Mouse (Mus musculus) liver, embryonic 12.5 days (tissue): Measurements from ENCODE around the gene Pcdh7. TPM values are rescaled to one million over a fixed set of nuclear protein-coding genes. Genes with fewer than 3 reads are reported as not detected.
A peak's percentile ranks its signal among the peaks of the same experiment; 100 is the strongest.

ENCODE experiments used
- ATAC-seq: fragments of 200-750 bp; cut with Nextera tagmentation; 2 replicates; pipeline ENCODE4 v1.8.0; 2017; ENCODE audit warnings: moderate number of reproducible peaks, mild to moderate bottlenecking, moderate library complexity
- H3K27ac ChIP-seq: fragments of 300-500 bp; sonication (generic); 2 replicates; pipeline ENCODE4 v1.5.1; 2016; ENCODE audit warnings: mild to moderate bottlenecking
- H3K27me3 ChIP-seq: fragments of 300-500 bp; sonication (generic); replicated peaks from 2 replicates; pipeline ENCODE4 v1.6.1; 2016; ENCODE audit warnings: mild to moderate bottlenecking, moderate library complexity
- H3K36me3 ChIP-seq: fragments of 300-500 bp; sonication (generic); 2 replicates; pipeline ENCODE4 v1.6.1; 2016; ENCODE audit warnings: mild to moderate bottlenecking, moderate library complexity
- H3K4me1 ChIP-seq: fragments of 300-500 bp; sonication (generic); 2 replicates; pipeline ENCODE4 v1.6.1; 2016
- H3K4me2 ChIP-seq: fragments of 300-500 bp; sonication (generic); 2 replicates; pipeline ENCODE4 v1.6.1; 2016; ENCODE audit warnings: mild to moderate bottlenecking, moderate library complexity
- H3K4me3 ChIP-seq: fragments of 300-500 bp; sonication (generic); 2 replicates; pipeline ENCODE4 v1.5.1; 2016; ENCODE audit warnings: mild to moderate bottlenecking, moderate library complexity
- H3K9ac ChIP-seq: fragments of 300-500 bp; sonication (generic); 2 replicates; pipeline ENCODE4 v1.6.1; 2016; ENCODE audit warnings: mild to moderate bottlenecking, moderate library complexity
- H3K9me3 ChIP-seq: fragments of 300-500 bp; sonication (generic); replicated peaks from 2 replicates; pipeline ENCODE4 v1.6.1; 2016; ENCODE audit warnings: mild to moderate bottlenecking, moderate library complexity
- WGBS: fragments of 180-500 bp; shearing (Covaris S2); methylation state at CpG from one replicate; pipeline ENCODE4 v1.1.7; 2016; ENCODE audit not compliant: insufficient replicate concordance; 5-methylcytosine and 5-hydroxymethylcytosine counted together
- polyA plus RNA-seq: library from polyadenylated mRNA; unstranded; fragments of >200 nt; fragmentation: Nextera tagmentation; extraction: Ambion mirVana; gene quantifications from 2 replicates; pipeline ENCODE4 v1.2.1, GENCODE M21; 2016

The Pcdh7 gene
- polyA plus RNA-seq, 1 experiment from 2014 or later: 2.4 TPM

DNA sequence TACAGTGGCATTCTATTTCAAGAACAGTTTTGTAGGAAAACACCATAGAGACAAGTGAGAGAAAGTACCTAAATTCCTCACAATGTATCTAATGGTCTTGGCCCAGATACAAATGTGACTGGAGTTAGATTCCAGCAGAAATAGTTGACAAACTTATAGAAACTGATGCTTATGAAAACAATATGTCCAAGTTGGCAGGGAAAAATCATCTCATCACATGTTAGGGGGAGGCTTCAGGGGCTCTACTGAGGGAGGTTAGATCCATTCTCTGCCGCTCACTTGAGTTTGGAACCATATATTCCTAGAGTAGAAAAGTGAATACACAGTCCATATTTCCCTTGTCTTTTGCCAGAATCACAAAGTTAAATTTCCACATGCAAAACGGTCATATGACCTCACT, 150.1 kb downstream of the Pcdh7 start:
- WGBS: 70% methylated on average over 2 of the region's 2 CpGs
- peaks cover 3% of the 10 kb centered on the region; the same call in 1 of the 2 replicates for H3K4me1 ChIP-seq
- no peaks in the 10 kb centered on the region for H3K9me3 ChIP-seq
- no peak overlapping the region for H3K9ac ChIP-seq
- H3K4me3 ChIP-seq: no peak overlapping the region
- ATAC-seq: no peak
- H3K27me3 ChIP-seq: no peaks in the 10 kb centered on the region
- H3K27ac ChIP-seq: no peak overlapping the region
- no peaks in the 10 kb centered on the region for H3K36me3 ChIP-seq
- H3K4me2 ChIP-seq: no peak overlapping the region

DNA sequence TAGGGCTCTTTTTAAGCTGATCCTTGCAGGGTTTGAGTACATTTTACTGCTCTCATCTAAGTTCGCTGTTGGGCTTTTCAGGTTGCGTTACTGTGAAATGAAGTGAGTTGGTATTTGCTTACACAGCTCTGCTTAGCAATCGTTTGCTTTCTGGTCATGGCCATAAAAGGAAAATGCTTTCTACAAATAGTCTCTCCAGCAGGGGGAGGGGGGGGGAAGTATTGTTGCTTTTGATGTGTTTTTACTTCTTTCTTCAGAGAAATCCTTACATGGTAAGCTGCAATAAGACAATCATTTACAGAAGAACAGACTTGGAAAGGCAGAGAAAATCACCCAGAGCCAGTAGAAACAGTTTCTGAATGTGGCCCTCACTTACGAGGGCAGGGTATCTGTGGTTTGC, 150.9 kb downstream of the Pcdh7 start:
- Histone ChIP-seq H3K9me3 (no peaks in the 10 kb centered on the region), H3K27me3 (no peaks in the 10 kb centered on the region), H3K27ac (no peak overlapping the region), H3K4me2 (no peak overlapping the region), H3K36me3 (no peaks in the 10 kb centered on the region), H3K9ac (no peak overlapping the region), H3K4me1 (peaks cover 3% of the 10 kb centered on the region; the same call in 1 of the 2 replicates), H3K4me3 (no peak overlapping the region)
- WGBS: 64% methylated on average over 4 of the region's 4 CpGs
- no peak for ATAC-seq

DNA sequence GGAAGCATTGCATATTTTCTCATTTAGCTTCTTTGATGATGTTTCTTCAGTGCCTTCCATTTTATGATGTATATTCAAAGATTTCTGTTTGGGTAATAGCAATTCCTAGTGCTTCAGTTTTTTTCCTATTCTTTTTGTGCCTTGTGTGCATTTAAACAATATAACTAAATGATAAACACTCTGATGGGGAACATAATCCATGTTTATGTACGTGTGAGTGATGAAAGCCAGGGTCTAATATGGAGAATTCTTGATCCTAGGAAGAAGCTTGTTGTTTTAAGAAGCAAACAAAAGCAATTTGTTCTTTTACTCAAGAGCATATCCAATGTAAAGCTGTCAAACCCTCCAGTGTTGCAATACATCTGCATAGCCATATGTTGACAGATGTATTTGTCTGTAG, 153.0 kb downstream of the Pcdh7 start:
- H3K27ac ChIP-seq: no peak overlapping the region
- H3K9me3 ChIP-seq: no peaks in the 10 kb centered on the region
- H3K27me3 ChIP-seq: no peaks in the 10 kb centered on the region
- no peak for ATAC-seq
- 56% methylated on average over 1 of the region's 1 CpGs for WGBS
- H3K4me1 ChIP-seq: peaks cover 3% of the 10 kb centered on the region; the same call in 1 of the 2 replicates
- H3K4me3 ChIP-seq: no peak overlapping the region
- H3K4me2 ChIP-seq: no peak overlapping the region
- H3K36me3 ChIP-seq: no peaks in the 10 kb centered on the region
- no peak overlapping the region for H3K9ac ChIP-seq

DNA sequence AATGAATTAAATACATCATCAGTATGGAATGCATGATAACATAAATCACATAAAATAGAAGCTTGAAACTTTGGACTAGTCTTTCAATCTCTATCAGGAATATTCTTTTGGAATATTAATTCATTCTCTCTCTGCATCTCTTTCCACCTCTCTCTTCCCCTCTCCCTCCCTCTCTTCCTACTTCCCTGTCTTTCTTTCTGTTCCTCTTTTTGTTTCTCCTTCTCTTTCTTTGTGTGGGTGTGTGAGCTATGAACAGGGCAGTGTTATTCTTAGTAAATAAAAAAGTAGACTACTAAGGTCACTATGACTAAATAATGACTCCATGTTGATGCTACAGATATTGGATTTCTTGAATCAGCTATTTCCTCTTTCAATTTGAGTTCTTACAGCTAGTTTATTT, 167.2 kb downstream of the Pcdh7 start:
- Histone ChIP-seq H3K4me3 (no peak overlapping the region), H3K27ac (no peak overlapping the region), H3K36me3 (no peaks in the 10 kb centered on the region), H3K4me2 (no peak overlapping the region), H3K4me1 (no peaks in the 10 kb centered on the region), H3K9me3 (no peaks in the 10 kb centered on the region), H3K27me3 (no peaks in the 10 kb centered on the region), H3K9ac (no peak overlapping the region)
- no peak for ATAC-seq

DNA sequence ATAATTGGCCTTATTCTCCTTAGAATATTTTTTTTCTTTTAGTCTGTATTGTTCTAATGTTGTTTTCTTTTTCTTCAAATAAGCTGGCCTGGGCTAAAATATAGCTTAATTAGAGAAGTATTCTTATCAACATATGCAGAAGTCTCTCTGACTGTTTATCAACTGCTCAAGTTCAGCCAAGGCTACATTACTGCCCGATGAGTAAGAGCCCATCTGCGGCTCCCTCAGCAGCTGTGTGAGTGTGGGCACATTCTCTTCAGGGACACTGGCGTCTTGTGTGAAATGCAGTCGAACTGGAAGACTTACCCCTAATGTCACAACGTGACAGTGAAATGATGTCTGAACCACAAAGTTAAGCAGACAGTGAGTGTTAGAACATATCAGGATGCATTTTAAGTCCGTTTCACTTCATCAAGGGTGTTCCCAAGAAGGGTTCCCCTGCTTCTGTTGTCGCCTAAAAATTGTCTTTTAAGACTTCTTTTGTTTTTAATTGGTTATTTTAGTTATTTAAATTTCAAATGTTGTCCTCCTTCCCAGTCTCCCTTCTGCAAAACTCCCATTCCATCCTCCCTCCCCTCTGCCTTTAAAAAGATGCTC, 181.3 kb downstream of the Pcdh7 start:
- Histone ChIP-seq H3K36me3 (no peaks in the 10 kb centered on the region), H3K27me3 (no peaks in the 10 kb centered on the region), H3K9me3 (no peaks in the 10 kb centered on the region), H3K27ac (no peak overlapping the region), H3K4me3 (no peak overlapping the region), H3K4me2 (peak overlapping the region; percentile 48), H3K4me1 (peaks cover 13% of the 10 kb centered on the region), H3K9ac (no peak overlapping the region)
- ATAC-seq: peak; percentile 95
- 21% methylated on average over 7 of the region's 7 CpGs for WGBS

DNA sequence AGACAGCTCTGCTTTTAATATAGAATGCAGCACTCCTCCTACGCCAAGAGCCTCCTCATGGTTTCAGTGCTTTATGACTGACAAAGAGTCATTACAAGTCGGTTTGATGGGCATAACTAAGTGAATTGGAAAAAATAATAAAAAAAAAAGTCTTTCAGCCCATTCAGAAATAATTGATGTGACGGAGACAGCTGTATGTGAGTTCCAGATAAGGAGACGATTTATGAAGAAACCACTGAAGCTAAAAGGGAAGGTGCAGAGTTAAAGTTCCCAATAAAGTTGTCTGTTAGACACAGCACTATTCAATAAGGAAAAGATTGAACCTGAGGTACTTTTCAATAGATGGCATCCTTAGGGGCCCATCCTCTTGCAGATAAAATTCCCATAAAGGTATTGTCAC, 189.5 kb downstream of the Pcdh7 start:
- WGBS: 48% methylated on average over 4 of the region's 4 CpGs
- Histone ChIP-seq H3K4me1 (no peaks in the 10 kb centered on the region), H3K4me3 (no peak overlapping the region), H3K4me2 (no peak overlapping the region), H3K9ac (no peak overlapping the region), H3K36me3 (no peaks in the 10 kb centered on the region), H3K27me3 (no peaks in the 10 kb centered on the region), H3K27ac (no peak overlapping the region), H3K9me3 (no peaks in the 10 kb centered on the region)
- ATAC-seq: no peak

DNA sequence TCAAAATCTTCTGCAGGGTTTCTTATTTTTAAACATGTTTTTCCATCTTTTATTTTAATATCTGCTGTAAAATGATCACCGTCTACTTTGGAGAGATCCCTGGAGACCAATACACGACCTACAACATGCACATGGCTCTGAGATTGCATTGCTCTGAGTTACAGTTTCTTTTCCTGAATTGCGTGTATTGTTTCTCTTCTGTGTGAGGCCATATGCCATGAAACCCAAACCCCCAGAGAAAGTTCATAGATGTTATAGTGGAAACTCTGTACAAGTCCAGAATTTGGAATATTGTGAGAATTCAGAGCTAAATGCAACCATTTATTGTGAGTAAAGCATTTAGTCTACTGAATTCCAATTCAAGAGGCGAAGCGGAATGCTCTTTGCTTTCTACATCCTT, 203.4 kb downstream of the Pcdh7 start:
- H3K27ac ChIP-seq: no peak overlapping the region
- H3K36me3 ChIP-seq: no peaks in the 10 kb centered on the region
- H3K4me2 ChIP-seq: no peak overlapping the region
- H3K9me3 ChIP-seq: no peaks in the 10 kb centered on the region
- no peak overlapping the region for H3K9ac ChIP-seq
- no peaks in the 10 kb centered on the region for H3K4me1 ChIP-seq
- ATAC-seq: no peak
- 77% methylated on average over 5 of the region's 5 CpGs for WGBS
- H3K27me3 ChIP-seq: no peaks in the 10 kb centered on the region
- no peak overlapping the region for H3K4me3 ChIP-seq

DNA sequence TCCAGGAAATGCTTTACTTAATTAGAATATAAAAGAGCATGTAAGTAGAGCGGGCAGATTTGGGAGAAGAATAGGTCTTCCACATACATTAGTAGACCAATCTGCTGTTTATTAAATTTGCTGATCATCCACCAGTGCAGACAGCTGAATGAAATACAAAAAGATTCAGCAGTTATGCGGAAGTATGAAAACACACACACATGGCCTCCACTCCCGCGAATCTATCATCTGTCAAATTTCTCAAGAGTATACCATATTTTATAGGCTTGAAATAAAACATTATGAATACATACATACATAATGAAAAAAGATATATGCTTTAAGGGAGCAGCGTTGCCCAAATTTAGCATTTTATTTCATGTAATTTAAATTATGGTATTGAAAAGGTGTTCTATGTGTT, 213.6 kb downstream of the Pcdh7 start:
- WGBS: 78% methylated on average over 5 of the region's 5 CpGs
- no peaks in the 10 kb centered on the region for H3K4me1 ChIP-seq
- no peaks in the 10 kb centered on the region for H3K27me3 ChIP-seq
- no peak for ATAC-seq
- no peak overlapping the region for H3K9ac ChIP-seq
- no peak overlapping the region for H3K4me2 ChIP-seq
- no peak overlapping the region for H3K27ac ChIP-seq
- H3K9me3 ChIP-seq: no peaks in the 10 kb centered on the region
- H3K4me3 ChIP-seq: no peak overlapping the region
- H3K36me3 ChIP-seq: no peaks in the 10 kb centered on the region

DNA sequence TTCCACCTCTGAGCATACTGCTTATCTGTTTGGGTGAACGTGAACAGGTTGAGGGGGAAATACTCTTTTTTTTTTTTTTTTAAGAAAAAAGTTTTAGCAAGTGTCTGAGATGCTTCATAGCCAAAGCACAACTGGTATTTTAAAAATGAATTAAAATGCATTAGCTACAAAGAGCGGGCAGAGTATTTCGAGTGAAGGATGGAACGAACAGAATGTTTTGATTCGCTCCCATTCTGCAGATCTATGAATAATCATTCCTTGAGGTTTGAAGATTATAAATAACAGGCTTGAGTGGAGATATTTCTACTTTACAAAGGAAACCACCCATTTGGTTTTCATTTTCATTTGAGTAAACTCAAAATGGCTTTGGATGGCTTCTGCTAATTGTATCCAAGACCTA, 214.0 kb downstream of the Pcdh7 start:
- H3K27me3 ChIP-seq: no peaks in the 10 kb centered on the region
- H3K4me1 ChIP-seq: no peaks in the 10 kb centered on the region
- H3K4me2 ChIP-seq: no peak overlapping the region
- ATAC-seq: no peak
- no peak overlapping the region for H3K27ac ChIP-seq
- 78% methylated on average over 5 of the region's 5 CpGs for WGBS
- H3K36me3 ChIP-seq: no peaks in the 10 kb centered on the region
- no peak overlapping the region for H3K4me3 ChIP-seq
- H3K9ac ChIP-seq: no peak overlapping the region
- H3K9me3 ChIP-seq: no peaks in the 10 kb centered on the region

DNA sequence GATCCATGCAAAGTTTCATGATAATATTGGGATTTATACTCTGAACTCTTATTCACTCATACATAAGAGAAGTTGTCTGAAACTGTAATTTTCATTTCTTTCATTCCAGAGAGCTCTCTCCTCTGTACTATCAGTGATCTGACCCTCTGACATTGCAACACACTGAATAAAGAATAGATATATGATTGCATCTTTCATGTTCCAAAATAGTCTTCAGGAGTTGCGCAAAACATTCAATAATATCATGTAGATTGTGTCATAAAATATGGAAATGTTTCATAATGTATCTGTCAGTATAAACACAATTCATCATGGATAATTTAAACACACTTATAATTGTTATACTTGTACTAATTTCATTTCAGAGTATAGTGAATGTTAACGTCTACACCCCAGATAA, 216.9 kb downstream of the Pcdh7 start:
- no peak for ATAC-seq
- H3K4me3 ChIP-seq: no peak overlapping the region
- WGBS: 76% methylated on average over 2 of the region's 2 CpGs
- H3K27ac ChIP-seq: no peak overlapping the region
- H3K27me3 ChIP-seq: no peaks in the 10 kb centered on the region
- no peaks in the 10 kb centered on the region for H3K9me3 ChIP-seq
- H3K4me1 ChIP-seq: no peaks in the 10 kb centered on the region
- no peaks in the 10 kb centered on the region for H3K36me3 ChIP-seq
- no peak overlapping the region for H3K4me2 ChIP-seq
- H3K9ac ChIP-seq: no peak overlapping the region

DNA sequence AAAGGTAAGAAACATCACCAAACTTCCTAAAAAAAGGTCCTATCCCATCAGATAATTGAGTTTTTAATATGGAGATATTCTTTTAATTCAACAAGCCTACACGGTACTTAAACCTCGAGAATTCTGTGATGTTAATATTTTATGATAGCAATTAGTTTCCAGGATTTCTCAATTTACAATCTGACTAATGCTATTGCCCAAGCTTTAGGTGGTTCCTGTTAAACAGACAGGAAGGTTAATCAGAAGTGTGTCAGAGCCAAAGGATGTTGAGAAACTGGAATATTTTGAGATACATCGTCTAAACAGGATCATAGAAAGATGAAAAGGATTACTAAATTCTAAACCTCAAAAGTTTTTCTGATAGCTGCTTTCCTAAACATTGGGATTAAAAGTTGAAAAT, 222.7 kb downstream of the Pcdh7 start:
- ATAC-seq: no peak
- H3K27me3 ChIP-seq: no peaks in the 10 kb centered on the region
- H3K9me3 ChIP-seq: no peaks in the 10 kb centered on the region
- 58% methylated on average over 3 of the region's 3 CpGs for WGBS
- no peaks in the 10 kb centered on the region for H3K36me3 ChIP-seq
- no peaks in the 10 kb centered on the region for H3K4me1 ChIP-seq
- H3K27ac ChIP-seq: no peak overlapping the region
- H3K4me2 ChIP-seq: no peak overlapping the region
- no peak overlapping the region for H3K9ac ChIP-seq
- H3K4me3 ChIP-seq: no peak overlapping the region

DNA sequence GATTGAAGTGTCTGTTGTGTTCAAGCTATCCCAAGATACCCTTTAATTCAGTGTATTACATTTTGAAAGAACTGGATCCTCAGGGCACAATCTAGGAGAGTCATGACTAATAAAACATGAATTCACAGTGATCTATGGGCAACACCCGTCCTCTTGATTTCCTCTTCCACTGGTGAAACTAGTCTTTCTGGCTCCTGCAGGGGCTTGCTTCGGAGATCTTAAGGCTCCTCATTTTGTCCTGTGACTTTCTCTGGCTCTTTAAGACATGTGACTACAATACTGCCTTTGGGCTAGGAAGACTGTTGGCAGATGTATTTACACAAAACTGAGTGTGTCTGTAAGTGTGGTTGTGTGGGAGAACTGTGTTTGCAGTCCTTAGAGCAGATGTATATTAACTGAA, 225.4 kb downstream of the Pcdh7 start:
- Histone ChIP-seq H3K4me2 (no peak overlapping the region), H3K27ac (no peak overlapping the region), H3K4me1 (no peaks in the 10 kb centered on the region), H3K9ac (no peak overlapping the region), H3K9me3 (no peaks in the 10 kb centered on the region), H3K27me3 (no peaks in the 10 kb centered on the region), H3K4me3 (no peak overlapping the region), H3K36me3 (no peaks in the 10 kb centered on the region)
- WGBS: 72% methylated on average over 2 of the region's 2 CpGs
- ATAC-seq: no peak

DNA sequence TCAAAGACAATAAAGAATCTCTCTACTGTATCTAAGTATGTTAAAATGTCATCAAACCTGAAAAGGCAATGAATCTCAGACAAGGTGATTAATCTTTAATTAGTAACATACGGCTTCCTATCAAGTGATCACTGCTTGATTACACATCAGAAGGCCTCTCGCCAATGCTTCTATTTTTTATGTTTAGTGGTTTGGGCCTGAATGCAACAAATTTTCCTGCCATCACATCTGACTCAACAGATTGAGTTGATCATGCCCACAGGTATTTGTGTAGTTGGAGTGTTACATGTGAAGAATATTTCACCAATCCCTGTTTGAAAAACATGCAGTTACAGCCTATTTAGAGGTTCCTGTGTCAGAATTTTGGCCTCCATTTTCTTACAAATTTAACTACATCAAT, 225.8 kb downstream of the Pcdh7 start:
- H3K27me3 ChIP-seq: no peaks in the 10 kb centered on the region
- H3K9me3 ChIP-seq: no peaks in the 10 kb centered on the region
- no peaks in the 10 kb centered on the region for H3K36me3 ChIP-seq
- H3K9ac ChIP-seq: no peak overlapping the region
- H3K4me2 ChIP-seq: no peak overlapping the region
- 68% methylated on average over 2 of the region's 2 CpGs for WGBS
- no peaks in the 10 kb centered on the region for H3K4me1 ChIP-seq
- ATAC-seq: no peak
- no peak overlapping the region for H3K4me3 ChIP-seq
- H3K27ac ChIP-seq: no peak overlapping the region
